Mouse (Mus musculus) midbrain, embryonic 15.5 days (tissue): ENCODE measurements around the gene Ccdc155. TPM values are rescaled to one million over a fixed set of nuclear protein-coding genes. Genes with fewer than 3 reads are reported as not detected.
A peak's percentile ranks its signal among the peaks of the same experiment; 100 is the strongest.

Experiments used
- ATAC-seq: fragments of 200-750 bp; cut with Nextera tagmentation; replicated peaks from 2 replicates; pipeline ENCODE4 v1.8.0; 2017; ENCODE audit warnings: moderate TSS enrichment
- H3K27ac ChIP-seq: fragments of 300-500 bp; sonication (generic); 2 replicates; pipeline ENCODE4 v1.5.1; 2015; ENCODE audit warnings: mild to moderate bottlenecking, inconsistent platforms
- H3K27me3 ChIP-seq: fragments of 300-500 bp; sonication (generic); replicated peaks from 2 replicates; pipeline ENCODE4 v1.6.1; 2015; ENCODE audit warnings: inconsistent platforms
- H3K36me3 ChIP-seq: fragments of 300-500 bp; sonication (generic); replicated peaks from 2 replicates; pipeline ENCODE4 v1.6.1; 2015; ENCODE audit warnings: inconsistent platforms
- H3K4me1 ChIP-seq: fragments of 300-500 bp; sonication (generic); 2 replicates; pipeline ENCODE4 v1.6.1; 2015; ENCODE audit warnings: inconsistent platforms
- H3K4me2 ChIP-seq: fragments of 300-500 bp; sonication (generic); 2 replicates; pipeline ENCODE4 v1.6.1; 2015; ENCODE audit warnings: inconsistent platforms, mild to moderate bottlenecking, moderate library complexity
- H3K4me3 ChIP-seq: fragments of 300-500 bp; sonication (generic); 2 replicates; pipeline ENCODE4 v1.5.1; 2015; ENCODE audit warnings: mild to moderate bottlenecking, inconsistent platforms
- H3K9ac ChIP-seq: fragments of 300-500 bp; sonication (generic); 2 replicates; pipeline ENCODE4 v1.6.1; 2015; ENCODE audit warnings: mild to moderate bottlenecking, inconsistent platforms
- H3K9me3 ChIP-seq: fragments of 300-500 bp; sonication (generic); 2 replicates; pipeline ENCODE4 v1.6.1; 2016; ENCODE audit warnings: inconsistent platforms
- WGBS: fragments of 180-500 bp; shearing (Covaris S2); methylation state at CpG from one replicate; pipeline ENCODE4 v1.1.7; 2015; ENCODE audit warnings: mixed read lengths; 5-methylcytosine and 5-hydroxymethylcytosine counted together
- polyA plus RNA-seq: library from polyadenylated mRNA; unstranded; fragments of >200 nt; fragmentation: Nextera tagmentation; extraction: Ambion mirVana; gene quantifications from 2 replicates; pipeline ENCODE4 v1.2.1, GENCODE M21; 2015

The Ccdc155 gene
- polyA plus RNA-seq, 1 experiment from 2014 or later, result 0.63 TPM

DNA sequence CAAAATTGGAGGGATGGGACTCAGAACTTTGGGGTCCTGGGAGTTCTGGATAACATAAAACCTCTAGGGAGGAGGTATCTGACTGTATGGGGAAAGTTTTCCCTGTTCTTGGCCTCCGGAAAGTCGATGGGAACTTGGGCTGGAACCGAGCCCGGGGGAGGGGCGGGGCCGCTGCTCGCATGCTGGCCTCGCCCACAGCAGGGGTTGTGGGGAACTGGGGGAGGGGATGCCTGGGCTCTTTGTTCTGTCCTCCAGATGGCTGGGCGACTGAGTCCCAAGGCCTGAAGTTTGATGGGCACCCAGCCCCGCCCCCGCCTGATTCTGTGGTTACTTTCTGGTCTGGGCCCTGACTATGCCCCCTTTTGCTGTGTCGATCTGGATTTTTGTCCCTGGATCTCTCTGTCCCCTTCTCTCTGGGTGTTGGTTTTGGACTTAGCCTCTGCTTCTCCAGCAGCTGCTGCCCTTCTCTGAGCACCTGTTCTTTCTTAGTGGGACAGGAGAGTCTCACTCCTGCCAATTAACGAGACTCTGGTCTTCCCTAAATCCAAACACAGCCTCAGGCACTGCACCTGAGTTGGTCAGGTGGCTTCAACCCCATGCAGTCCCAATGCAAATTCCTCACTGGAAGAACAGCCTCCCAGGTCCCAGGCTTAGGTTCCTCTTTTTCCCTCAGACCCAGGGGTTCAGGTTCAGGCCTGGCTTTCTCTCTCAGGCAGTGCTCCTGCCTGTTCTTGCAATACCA, 11.9 kb upstream of the Ccdc155 start:
- peaks cover 19% of the 10 kb centered on the region for H3K4me1 ChIP-seq

DNA sequence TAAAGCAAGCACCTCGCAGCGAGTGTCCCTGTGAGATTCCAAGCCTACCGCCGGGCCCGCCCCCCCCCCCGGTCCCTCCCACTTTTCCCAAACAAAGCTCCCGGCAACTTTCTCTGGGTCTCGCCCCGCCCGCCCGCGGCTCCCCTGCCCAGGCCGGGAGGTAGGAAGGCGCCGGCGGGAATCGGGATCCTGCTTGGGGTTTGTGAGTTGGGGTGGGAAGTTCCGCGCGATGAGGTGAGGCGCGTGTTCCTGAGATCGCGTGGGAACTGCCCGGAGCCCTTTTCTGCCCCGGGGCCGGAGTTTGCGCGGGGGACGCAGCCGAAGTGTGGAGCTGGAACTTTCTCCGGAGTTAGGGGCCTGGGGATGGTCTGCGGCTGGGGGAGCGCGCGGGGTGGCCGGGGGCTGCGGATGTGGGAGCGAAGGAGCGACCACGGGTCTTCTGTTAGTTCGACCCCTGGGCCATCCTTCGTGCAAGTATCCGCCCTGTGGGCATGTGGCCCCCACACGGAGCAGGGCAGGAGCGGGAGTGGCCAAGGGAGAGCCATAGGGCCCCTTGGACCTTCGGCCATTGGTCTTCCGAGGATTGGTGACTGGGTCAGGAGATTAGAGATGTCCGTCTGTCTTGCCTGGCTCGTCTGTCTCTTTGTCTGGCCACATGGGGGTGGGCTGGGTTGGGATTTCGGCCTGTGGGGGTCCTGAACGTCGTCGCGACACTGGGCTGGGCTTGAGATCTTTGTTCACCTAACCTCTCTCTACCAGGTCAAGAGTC, 11.2 kb upstream of the Ccdc155 start, which contains the start of gene Tead2:
TSS of gene Tead2 (plus strand) at position 81 of the 769 bp plus-strand sequence.
- peak; percentile 43 for ATAC-seq
- WGBS, result 2% methylated on average over 54 of the region's 55 CpGs

More for the DNA sequence above, 11.9 kb upstream of the Ccdc155 start:
- H3K27me3 ChIP-seq, result peaks cover 7% of the 10 kb centered on the region
- H3K27ac ChIP-seq, result peak overlapping the region; percentile 71
- no peaks in the 10 kb centered on the region for H3K36me3 ChIP-seq
- 1% methylated on average over 13 of the region's 13 CpGs for WGBS
- peak overlapping the region; percentile 43 for H3K9ac ChIP-seq
- H3K9me3 ChIP-seq, result no peaks in the 10 kb centered on the region
- peak; percentile 55; the same call in 1 of the 2 replicates for ATAC-seq
- H3K4me2 ChIP-seq, result peak overlapping the region; percentile 63
- peak overlapping the region; percentile 42 for H3K4me3 ChIP-seq

DNA sequence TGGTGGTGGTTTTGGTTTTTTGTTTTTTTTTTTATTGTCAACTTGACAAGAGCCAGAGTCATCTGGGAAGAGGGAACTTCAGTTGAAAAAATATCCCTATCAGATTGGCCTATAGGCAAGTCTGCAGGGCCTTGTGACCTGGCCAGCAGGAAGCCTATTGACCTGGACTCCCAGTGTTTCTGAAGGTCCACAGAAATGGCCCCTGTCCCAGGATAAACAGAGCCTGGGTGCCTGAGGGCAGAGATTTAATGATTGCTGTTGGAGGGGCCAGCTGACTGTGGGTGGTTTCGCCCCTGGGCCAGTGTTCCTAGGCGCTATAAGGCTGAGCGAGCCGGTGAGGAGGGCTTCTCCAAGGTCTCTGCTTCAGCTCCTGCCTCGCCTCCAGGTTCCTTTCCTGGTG, 9.0 kb upstream of the Ccdc155 start:
- H3K36me3 ChIP-seq, result no peaks in the 10 kb centered on the region
- no peak overlapping the region for H3K4me2 ChIP-seq
- peaks cover 23% of the 10 kb centered on the region for H3K27me3 ChIP-seq
- no peak overlapping the region for H3K9ac ChIP-seq
- WGBS, result 71% methylated on average over 5 of the region's 5 CpGs
- H3K9me3 ChIP-seq, result no peaks in the 10 kb centered on the region
- no peak overlapping the region for H3K27ac ChIP-seq
- no peak for ATAC-seq
- peaks cover 19% of the 10 kb centered on the region for H3K4me1 ChIP-seq
- H3K4me3 ChIP-seq, result no peak overlapping the region

More for the DNA sequence above, 11.2 kb upstream of the Ccdc155 start, which contains the start of gene Tead2:
- Histone ChIP-seq H3K36me3 (no peaks in the 10 kb centered on the region), H3K4me1 (peaks cover 19% of the 10 kb centered on the region), H3K27me3 (peaks cover 15% of the 10 kb centered on the region), H3K4me2 (peak within 1 kb of the TSS; percentile 63), H3K4me3 (peak within 1 kb of the TSS; percentile 42), H3K27ac (peak within 1 kb of the TSS; percentile 71), H3K9me3 (no peaks in the 10 kb centered on the region), H3K9ac (peak within 1 kb of the TSS; percentile 43)

DNA sequence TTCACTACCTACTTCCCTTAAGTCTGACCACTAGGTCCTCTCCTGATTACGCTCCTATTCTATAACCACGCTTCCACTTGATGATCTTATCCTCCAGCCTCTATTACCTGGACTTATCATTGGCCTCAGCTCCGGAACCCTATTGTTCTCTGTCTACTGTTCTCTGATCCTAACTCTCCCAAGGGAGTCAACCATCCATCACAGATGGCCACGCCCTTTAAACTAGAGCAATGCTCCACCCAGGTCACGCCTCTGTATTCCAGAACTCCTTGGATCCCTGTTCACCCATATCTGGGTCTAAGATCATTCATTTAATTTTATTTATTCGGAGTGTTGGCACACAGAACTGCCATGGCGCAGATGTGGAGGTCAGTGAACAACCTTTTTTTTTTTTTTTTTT, 7.7 kb upstream of the Ccdc155 start:
- Histone ChIP-seq H3K9ac (no peak overlapping the region), H3K36me3 (no peaks in the 10 kb centered on the region), H3K4me2 (no peak overlapping the region), H3K9me3 (no peaks in the 10 kb centered on the region), H3K27ac (no peak overlapping the region), H3K27me3 (peaks cover 23% of the 10 kb centered on the region), H3K4me1 (peaks cover 18% of the 10 kb centered on the region), H3K4me3 (no peak overlapping the region)
- no peak for ATAC-seq
- WGBS, result 75% methylated on average over 7 of the region's 7 CpGs

DNA sequence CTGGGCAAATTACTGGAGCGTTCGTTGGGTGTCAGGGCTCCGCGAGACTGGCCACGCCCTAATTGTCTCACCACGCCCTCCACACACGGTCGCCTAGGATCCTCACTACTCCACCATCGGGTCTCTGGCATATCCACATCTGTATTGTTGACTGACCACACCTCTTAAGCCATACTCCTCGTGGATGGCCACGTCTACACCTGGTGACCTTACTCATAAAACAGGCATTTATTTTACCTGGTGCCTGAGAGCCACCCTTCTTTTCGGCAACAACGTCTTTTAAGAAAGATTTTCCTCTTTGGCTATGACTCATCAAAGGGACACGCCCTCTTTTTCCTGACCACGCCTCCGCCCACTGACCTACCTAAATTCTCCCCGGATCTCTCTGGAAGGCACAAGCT, 7.2 kb upstream of the Ccdc155 start, which contains the start of gene Dkkl1:
TSS of gene Dkkl1 (minus strand) at position 297 of the 401 bp plus-strand sequence.
- Histone ChIP-seq H3K4me2 (peak within 1 kb of the TSS; percentile 18; the same call in 1 of the 2 replicates), H3K9me3 (no peaks in the 10 kb centered on the region), H3K4me1 (peaks cover 14% of the 10 kb centered on the region), H3K36me3 (no peaks in the 10 kb centered on the region), H3K4me3 (0 out of 2 replicates have a peak within 1 kb of the TSS, but pooled peaks have one; percentile 3), H3K27me3 (peaks cover 23% of the 10 kb centered on the region), H3K27ac (no peak within 1 kb of the TSS), H3K9ac (no peak within 1 kb of the TSS)
- 8% methylated on average over 17 of the region's 17 CpGs for WGBS
- no peak for ATAC-seq

DNA sequence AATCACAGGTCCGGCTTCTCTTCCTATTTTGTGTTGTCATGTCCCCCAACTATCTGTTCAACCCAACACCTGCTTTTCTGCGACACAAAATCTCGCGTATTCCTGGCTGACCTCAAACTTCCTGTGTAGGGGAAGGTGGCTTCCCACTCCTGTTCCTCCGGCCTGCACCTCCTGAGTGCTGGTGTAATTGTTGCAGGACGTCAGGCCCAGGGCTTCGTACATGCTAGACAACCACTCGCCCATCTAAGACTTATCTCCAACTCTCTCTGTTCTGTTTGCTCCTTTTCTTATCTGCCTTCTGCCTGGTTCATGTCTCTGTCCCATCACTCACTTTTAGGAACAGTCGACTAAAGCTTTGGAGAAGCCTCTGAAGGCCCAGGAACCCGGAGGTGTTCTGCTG, 6.4 kb upstream of the Ccdc155 start:
- peaks cover 8% of the 10 kb centered on the region for H3K4me1 ChIP-seq
- peaks cover 23% of the 10 kb centered on the region for H3K27me3 ChIP-seq
- H3K36me3 ChIP-seq, result no peaks in the 10 kb centered on the region
- no peak for ATAC-seq
- H3K4me3 ChIP-seq, result no peak overlapping the region
- 78% methylated on average over 10 of the region's 10 CpGs for WGBS
- H3K9me3 ChIP-seq, result no peaks in the 10 kb centered on the region
- no peak overlapping the region for H3K27ac ChIP-seq
- H3K4me2 ChIP-seq, result no peak overlapping the region
- H3K9ac ChIP-seq, result no peak overlapping the region

DNA sequence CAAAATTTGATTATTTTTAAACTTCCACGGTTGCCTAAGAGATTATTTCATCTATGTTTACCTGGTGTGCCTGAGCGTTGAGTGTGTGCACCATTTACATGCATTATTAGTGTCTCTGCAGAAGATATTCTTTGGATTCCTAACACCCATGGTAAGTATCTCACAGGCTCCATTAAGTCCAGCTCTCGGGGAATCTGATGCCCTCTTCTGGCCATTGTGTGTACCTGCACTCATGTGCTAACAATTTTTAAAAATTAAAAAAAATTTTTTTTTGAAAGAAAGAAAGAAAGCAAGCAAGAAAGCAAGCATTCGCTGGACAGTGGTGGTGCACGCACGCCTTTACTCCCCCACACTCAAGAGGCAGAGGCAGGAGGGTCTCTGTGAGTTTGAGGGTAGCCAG, 3.6 kb upstream of the Ccdc155 start:
- WGBS, result 82% methylated on average over 6 of the region's 6 CpGs
- no peaks in the 10 kb centered on the region for H3K36me3 ChIP-seq
- ATAC-seq, result no peak

DNA sequence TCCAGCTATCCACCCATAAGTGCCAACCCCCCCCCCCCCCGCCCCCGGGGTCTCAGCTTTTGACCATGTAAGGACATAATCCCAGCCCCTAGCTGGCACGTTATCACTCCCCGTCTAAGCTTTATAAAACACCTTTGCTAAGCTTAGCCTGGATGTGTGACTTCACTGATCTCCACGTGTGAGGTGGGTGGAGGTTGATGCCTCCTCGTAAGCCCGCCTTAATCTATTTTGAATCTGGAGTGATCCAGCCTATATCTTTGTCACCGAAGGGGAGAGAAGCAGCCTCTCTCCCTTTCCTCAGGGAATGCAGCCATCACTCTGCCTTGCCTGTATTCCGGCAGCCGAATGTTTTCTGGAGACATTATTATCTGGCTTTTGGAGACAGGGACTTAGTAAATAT, 2.0 kb downstream of the Ccdc155 start:
- Histone ChIP-seq H3K27ac (no peak overlapping the region), H3K36me3 (no peaks in the 10 kb centered on the region), H3K4me2 (no peak overlapping the region), H3K27me3 (0 out of 2 replicates have a peak, but pooled peaks cover 6% of the 10 kb centered on the region), H3K4me1 (peaks cover 15% of the 10 kb centered on the region), H3K9me3 (no peaks in the 10 kb centered on the region), H3K9ac (no peak overlapping the region), H3K4me3 (no peak overlapping the region)
- 67% methylated on average over 10 of the region's 10 CpGs for WGBS
- no peak for ATAC-seq

More for the DNA sequence above, 3.6 kb upstream of the Ccdc155 start:
- peaks cover 27% of the 10 kb centered on the region for H3K27me3 ChIP-seq
- no peak overlapping the region for H3K4me2 ChIP-seq
- H3K27ac ChIP-seq, result no peak overlapping the region
- H3K4me3 ChIP-seq, result no peak overlapping the region
- no peaks in the 10 kb centered on the region for H3K9me3 ChIP-seq
- H3K4me1 ChIP-seq, result peaks cover 5% of the 10 kb centered on the region; the same call in 1 of the 2 replicates
- no peak overlapping the region for H3K9ac ChIP-seq

DNA sequence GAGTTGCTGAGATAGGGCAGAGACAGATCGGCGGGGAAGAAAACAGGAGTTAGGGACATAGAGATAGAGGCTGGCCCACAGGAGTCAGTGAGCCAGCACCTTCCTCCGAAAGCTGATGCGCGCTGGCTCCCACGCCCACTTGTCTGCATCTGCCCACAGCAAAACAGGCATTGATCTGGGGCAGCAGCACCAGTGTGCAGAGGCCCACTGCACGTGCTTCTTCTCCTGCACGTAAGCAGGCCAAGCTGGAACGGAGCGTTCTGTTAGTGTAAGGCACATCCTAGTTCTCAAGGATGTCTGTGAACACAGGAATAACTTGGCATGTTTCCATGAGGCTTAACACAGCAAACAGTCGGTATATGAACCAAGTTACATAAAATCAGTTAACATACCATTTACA, 5.7 kb downstream of the Ccdc155 start:
- 82% methylated on average over 11 of the region's 11 CpGs for WGBS
- H3K36me3 ChIP-seq, result no peaks in the 10 kb centered on the region
- no peak overlapping the region for H3K27ac ChIP-seq
- H3K4me3 ChIP-seq, result no peak overlapping the region
- H3K27me3 ChIP-seq, result 0 out of 2 replicates have a peak, but pooled peaks cover 6% of the 10 kb centered on the region
- no peak overlapping the region for H3K9ac ChIP-seq
- no peak overlapping the region for H3K4me2 ChIP-seq
- peaks cover 11% of the 10 kb centered on the region for H3K4me1 ChIP-seq
- ATAC-seq, result no peak
- H3K9me3 ChIP-seq, result no peaks in the 10 kb centered on the region

DNA sequence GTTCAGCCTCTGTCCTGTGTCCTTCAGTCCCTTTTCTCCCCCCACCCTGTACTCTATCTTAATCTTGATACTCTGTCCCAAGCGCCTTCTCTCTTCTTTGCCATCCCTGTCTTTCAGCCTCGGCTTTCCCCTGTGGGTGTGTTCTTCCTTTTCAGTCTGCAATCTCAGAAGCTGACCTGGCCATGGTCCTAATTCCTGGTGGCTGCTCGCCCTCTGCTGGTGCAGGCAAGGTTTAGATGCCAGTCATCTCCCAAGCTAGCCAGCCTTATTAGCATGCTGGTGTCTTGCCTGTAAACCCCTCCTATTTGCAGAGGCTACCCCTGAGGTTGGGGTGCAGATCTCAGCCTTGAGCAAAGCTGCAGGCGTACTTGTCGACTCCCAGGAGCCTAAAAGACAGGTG, 6.3 kb downstream of the Ccdc155 start:
- H3K4me1 ChIP-seq, result peaks cover 11% of the 10 kb centered on the region; the same call in 1 of the 2 replicates
- H3K4me2 ChIP-seq, result no peak overlapping the region
- H3K27me3 ChIP-seq, result 0 out of 2 replicates have a peak, but pooled peaks cover 4% of the 10 kb centered on the region
- WGBS, result 11% methylated on average over 5 of the region's 5 CpGs
- H3K9ac ChIP-seq, result peak overlapping the region; percentile 15; the same call in 1 of the 2 replicates
- H3K36me3 ChIP-seq, result no peaks in the 10 kb centered on the region
- ATAC-seq, result peak; percentile 52
- H3K9me3 ChIP-seq, result no peaks in the 10 kb centered on the region
- H3K27ac ChIP-seq, result no peak overlapping the region
- no peak overlapping the region for H3K4me3 ChIP-seq

DNA sequence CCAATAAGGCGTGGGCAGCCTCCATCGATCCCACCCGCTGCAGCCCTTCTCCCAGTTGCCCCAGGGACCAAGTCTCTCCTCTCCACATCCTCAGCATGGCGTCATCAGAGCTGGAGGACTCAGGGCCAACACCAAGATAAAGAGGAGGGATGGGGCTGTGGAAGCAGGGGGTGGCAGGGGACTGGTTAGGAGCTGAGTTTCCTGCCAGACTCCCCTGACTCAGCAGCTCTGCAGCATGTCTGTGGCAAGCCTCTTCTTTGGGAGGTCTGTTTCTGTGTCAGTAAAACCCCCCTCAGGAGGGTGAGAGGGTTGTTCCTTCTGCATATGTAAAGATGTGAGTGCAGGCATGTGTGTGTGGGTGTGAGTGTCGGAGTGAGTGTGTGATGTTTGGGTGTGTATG, 7.7 kb downstream of the Ccdc155 start:
- no peak for ATAC-seq
- 71% methylated on average over 5 of the region's 5 CpGs for WGBS

DNA sequence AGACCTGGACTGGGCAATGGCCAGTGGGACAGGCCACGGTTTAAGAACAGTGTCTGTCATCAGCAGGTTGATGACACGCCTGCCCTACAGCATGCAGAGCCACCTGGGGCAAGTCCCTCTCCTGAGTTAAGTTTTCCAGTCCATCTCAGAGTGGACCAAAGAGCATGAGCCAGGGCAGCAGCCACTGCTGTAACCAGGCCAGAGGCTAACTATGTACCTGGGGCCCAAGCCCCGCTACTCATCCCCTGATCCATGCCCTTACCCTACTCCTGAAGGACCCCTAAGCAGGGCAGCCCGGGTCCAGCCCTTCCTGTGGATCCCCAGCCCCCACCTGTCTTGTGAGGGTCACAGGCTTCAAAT, 8.5 kb downstream of the Ccdc155 start:
- H3K36me3 ChIP-seq, result no peaks in the 10 kb centered on the region
- H3K4me2 ChIP-seq, result no peak overlapping the region
- no peaks in the 10 kb centered on the region; the same call in 1 of the 2 replicates for H3K27me3 ChIP-seq
- H3K9me3 ChIP-seq, result no peaks in the 10 kb centered on the region
- H3K4me1 ChIP-seq, result peaks cover 11% of the 10 kb centered on the region; the same call in 1 of the 2 replicates
- H3K27ac ChIP-seq, result no peak overlapping the region
- no peak for ATAC-seq
- WGBS, result 82% methylated on average over 4 of the region's 4 CpGs
- H3K9ac ChIP-seq, result no peak overlapping the region
- H3K4me3 ChIP-seq, result no peak overlapping the region

More for the DNA sequence above, 7.7 kb downstream of the Ccdc155 start:
- no peaks in the 10 kb centered on the region for H3K27me3 ChIP-seq
- H3K27ac ChIP-seq, result no peak overlapping the region
- H3K4me3 ChIP-seq, result no peak overlapping the region
- H3K4me2 ChIP-seq, result no peak overlapping the region
- H3K9me3 ChIP-seq, result no peaks in the 10 kb centered on the region
- H3K36me3 ChIP-seq, result no peaks in the 10 kb centered on the region
- H3K9ac ChIP-seq, result no peak overlapping the region
- H3K4me1 ChIP-seq, result peaks cover 11% of the 10 kb centered on the region; the same call in 1 of the 2 replicates
